Mouse (Mus musculus): ENCODE data around the gene Ptafr.

DNA sequence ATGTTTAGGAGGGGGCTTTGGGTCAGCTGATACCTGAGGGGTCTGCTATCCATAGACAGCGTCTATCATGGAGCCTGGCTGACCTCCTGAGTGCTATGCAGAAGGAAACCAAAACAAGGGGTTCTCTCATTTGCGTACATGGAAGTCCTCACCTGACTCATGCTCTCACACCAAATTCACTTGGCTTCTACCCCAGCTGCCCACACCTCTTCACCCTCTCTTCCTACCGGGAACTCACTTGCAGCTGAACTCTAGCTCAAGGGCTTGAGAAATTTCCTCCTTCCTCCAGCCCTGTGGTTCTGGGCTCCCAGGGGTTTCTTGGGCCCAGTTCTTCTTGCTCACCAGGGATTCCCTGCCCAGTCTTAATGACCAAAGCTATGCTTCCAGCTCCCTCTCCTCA is 606 bp upstream of the Ptafr start:
- TF ChIP-seq CTCF (IDR thresholded peaks at IDR 0.05; ENCODE audit: extremely low read depth, insufficient read length, insufficient replicate concordance, low read depth, low read length): no peak
- TF ChIP-seq POLR2A (IDR thresholded peaks at IDR 0.05; ENCODE audit: low read depth, low read length): no peak
